Mouse (Mus musculus) E14TG2a.4 (cell line): ENCODE measurements around the gene Gad1.
"Not testable (repeated sequence)": the region's sequence is repeated elsewhere in the genome, so short reads cannot be mapped to it uniquely, and the experiment has no call there.

ENCODE experiments used
- H3K27me3 ChIP-seq: 2 replicates; pipeline ENCODE4 v1.6.1; 2014; ENCODE audit warnings: low read length, control low read depth; ENCODE audit not compliant: insufficient read depth
- H3K36me3 ChIP-seq: 2 replicates; pipeline ENCODE4 v1.6.1; 2014; ENCODE audit warnings: low read length, control low read depth; ENCODE audit not compliant: insufficient read depth
- H3K4me1 ChIP-seq: replicated peaks from 2 replicates; pipeline ENCODE4 v1.6.1; 2014; ENCODE audit warnings: low read depth, low read length, control low read depth
- H3K4me3 ChIP-seq: replicated peaks from 2 replicates; pipeline ENCODE4 v1.5.1; 2014; ENCODE audit warnings: mild to moderate bottlenecking, low read length
- H3K9me3 ChIP-seq: 2 replicates; pipeline ENCODE4 v1.6.1; 2014; ENCODE audit warnings: low read length, control low read depth
- CTCF ChIP-seq: conservative IDR thresholded peaks from 2 replicates; pipeline ENCODE4 v1.5.1; 2014; ENCODE audit warnings: low read length
- NANOG ChIP-seq: IDR thresholded peaks from 2 replicates; pipeline ENCODE4 v1.6.1; 2014; ENCODE audit warnings: borderline replicate concordance, low read length, mixed read lengths
- POU5F1 ChIP-seq: IDR thresholded peaks from 2 replicates; pipeline ENCODE4 v1.6.1; 2014; ENCODE audit warnings: low read length, borderline replicate concordance

Gad1 gene

GRCm38 (mm10) chr2:70552772-70553171 lies at the start of gene Gad1:
Gene Gad1, plus strand, starts transcription at chr2:70553072.
- Histone ChIP-seq H3K27me3 (no peaks in the 10 kb centered on the region), H3K36me3 (no peaks in the 10 kb centered on the region), H3K4me3 (no peak within 1 kb of the TSS)

GRCm38 (mm10) chr2:70503436-70503835 lies 49.4 kb upstream of the Gad1 start:
- no peaks in the 10 kb centered on the region for H3K36me3 ChIP-seq
- H3K4me3 ChIP-seq = no peak overlapping the region
- peaks cover 22% of the 10 kb centered on the region for H3K27me3 ChIP-seq
- TF ChIP-seq CTCF = no peak
- H3K4me1 ChIP-seq = peaks cover 5% of the 10 kb centered on the region
- H3K9me3 ChIP-seq = no peaks in the 10 kb centered on the region

More at GRCm38 (mm10) chr2:70552772-70553171, at the start of gene Gad1:
- no peak for TF ChIP-seq CTCF
- no peak for TF ChIP-seq NANOG
- no peak for TF ChIP-seq POU5F1
- Histone ChIP-seq H3K4me1 (peaks cover 49% of the 10 kb centered on the region), H3K9me3 (peaks cover 14% of the 10 kb centered on the region)

- Histone ChIP-seq H3K9me3 (no peaks in the 10 kb centered on the region), H3K4me3 (no peak overlapping the region), H3K4me1 (peaks cover 15% of the 10 kb centered on the region), H3K36me3 (no peaks in the 10 kb centered on the region), H3K27me3 (peaks cover 25% of the 10 kb centered on the region)
- no peak for TF ChIP-seq POU5F1
- TF ChIP-seq NANOG = no peak
- no peak for TF ChIP-seq CTCF
These were observed 47.6 kb upstream of the Gad1 start for GRCm38 (mm10) chr2:70505229-70505628.

GRCm38 (mm10) chr2:70505896-70506295 lies 47.0 kb upstream of the Gad1 start:
- Histone ChIP-seq H3K9me3 (no peaks in the 10 kb centered on the region), H3K27me3 (peaks cover 26% of the 10 kb centered on the region), H3K4me1 (peaks cover 15% of the 10 kb centered on the region), H3K36me3 (no peaks in the 10 kb centered on the region), H3K4me3 (no peak overlapping the region)
- TF ChIP-seq NANOG = no peak
- no peak for TF ChIP-seq CTCF
- no peak for TF ChIP-seq POU5F1

GRCm38 (mm10) chr2:70506372-70506771 lies 46.5 kb upstream of the Gad1 start:
- peaks cover 26% of the 10 kb centered on the region for H3K27me3 ChIP-seq
- no peaks in the 10 kb centered on the region for H3K36me3 ChIP-seq
- TF ChIP-seq NANOG (no peak), POU5F1 (no peak), CTCF (no peak)
- H3K4me1 ChIP-seq = peaks cover 15% of the 10 kb centered on the region
- H3K9me3 ChIP-seq = no peaks in the 10 kb centered on the region
- H3K4me3 ChIP-seq = no peak overlapping the region

GRCm38 (mm10) chr2:70508496-70508895 lies 44.4 kb upstream of the Gad1 start, which contains the start of gene Erich2:
Gene Erich2, plus strand, starts transcription at chr2:70508819.
- Histone ChIP-seq H3K9me3 (no peaks in the 10 kb centered on the region), H3K4me3 (peak within 1 kb of the TSS; percentile 81), H3K27me3 (peaks cover 26% of the 10 kb centered on the region), H3K36me3 (no peaks in the 10 kb centered on the region), H3K4me1 (peaks cover 15% of the 10 kb centered on the region)
- TF ChIP-seq CTCF = no peak
- TF ChIP-seq NANOG = no peak
- no peak for TF ChIP-seq POU5F1

GRCm38 (mm10) chr2:70509021-70509632 lies 43.7 kb upstream of the Gad1 start:
- no peaks in the 10 kb centered on the region for H3K36me3 ChIP-seq
- H3K9me3 ChIP-seq = no peaks in the 10 kb centered on the region
- H3K4me1 ChIP-seq = peaks cover 15% of the 10 kb centered on the region
- TF ChIP-seq CTCF = peak; percentile 31; the same call in 1 of the 2 replicates
- TF ChIP-seq NANOG = no peak
- TF ChIP-seq POU5F1 = no peak
- peak overlapping the region; percentile 81 for H3K4me3 ChIP-seq
- peaks cover 20% of the 10 kb centered on the region for H3K27me3 ChIP-seq

GRCm38 (mm10) chr2:70538283-70538682 lies 14.6 kb upstream of the Gad1 start:
- H3K27me3 ChIP-seq = not testable (repeated sequence)
- TF ChIP-seq CTCF = peak; percentile 78

GRCm38 (mm10) chr2:70550671-70551070 lies 2.2 kb upstream of the Gad1 start:
- Histone ChIP-seq H3K9me3 (peaks cover 14% of the 10 kb centered on the region), H3K4me3 (no peak overlapping the region), H3K36me3 (no peaks in the 10 kb centered on the region), H3K27me3 (no peaks in the 10 kb centered on the region), H3K4me1 (peaks cover 28% of the 10 kb centered on the region)
- TF ChIP-seq CTCF = no peak
- no peak for TF ChIP-seq NANOG
- TF ChIP-seq POU5F1 = peak; percentile 20; the same call in 1 of the 2 replicates

More at GRCm38 (mm10) chr2:70538283-70538682, 14.6 kb upstream of the Gad1 start:
- not testable (repeated sequence) for H3K4me3 ChIP-seq, H3K36me3 ChIP-seq, H3K9me3 ChIP-seq
- peaks cover 11% of the 10 kb centered on the region for H3K4me1 ChIP-seq
